Mouse (Mus musculus) heart, postnatal 14 days (tissue): ENCODE data around the gene Ugt1a2. TPM values are rescaled to one million over a fixed set of nuclear protein-coding genes. Genes with fewer than 3 reads are reported as not detected.

Experiments
- DNase-seq, 2 experiments: peaks; one replicate each; pipeline ENCODE4 v3.0.0; 2021 to 2022
- intact Hi-C: fragments of 180-260 bp; cut with DNase I; formaldehyde crosslinking; loops from one replicate; pipeline ENCODE4 v1.15.1; 2025
- total RNA-seq, 2 experiments: library from RNA; stranded (reverse); gene quantifications; 2 replicates each; pipeline ENCODE4 v1.2.3; 2021

Gene Ugt1a2
- total RNA-seq, 2 experiments from 2014 or later: not detected

GRCm38 (mm10) chr1:88255466-88255857 is 55.1 kb downstream of the Ugt1a2 start:
- intact Hi-C loops: no loop called here

GRCm38 (mm10) chr1:88255989-88256754 is 55.8 kb downstream of the Ugt1a2 start:
- DNase-seq: no peak
- intact Hi-C loops: no loop called here

More at GRCm38 (mm10) chr1:88255466-88255857, 55.1 kb downstream of the Ugt1a2 start:
- DNase-seq: no peak

- intact Hi-C loops: no loop called here
- no peak for DNase-seq
These were observed 56.7 kb downstream of the Ugt1a2 start for GRCm38 (mm10) chr1:88256886-88257663.

GRCm38 (mm10) chr1:88257681-88258080 is 57.3 kb downstream of the Ugt1a2 start:
- intact Hi-C loops: no loop called here

GRCm38 (mm10) chr1:88258361-88258760 is 58.0 kb downstream of the Ugt1a2 start:
- DNase-seq: no peak
- intact Hi-C loops: no loop called here

More at GRCm38 (mm10) chr1:88257681-88258080, 57.3 kb downstream of the Ugt1a2 start:
- DNase-seq: no peak

GRCm38 (mm10) chr1:88258881-88259642 is 58.7 kb downstream of the Ugt1a2 start:
- intact Hi-C loops: no loop called here
- DNase-seq: peak in 1 of 2 experiments; percentile 57

GRCm38 (mm10) chr1:88259643-88260024 is 59.2 kb downstream of the Ugt1a2 start:
- intact Hi-C loops: no loop called here
- DNase-seq: no peak

GRCm38 (mm10) chr1:88260114-88260513 is 59.7 kb downstream of the Ugt1a2 start:
- intact Hi-C loops: no loop called here

GRCm38 (mm10) chr1:88260604-88261377 is 60.4 kb downstream of the Ugt1a2 start:
- intact Hi-C loops: no loop called here

More at GRCm38 (mm10) chr1:88260114-88260513, 59.7 kb downstream of the Ugt1a2 start:
- peak; percentile 54 to 61 for DNase-seq

GRCm38 (mm10) chr1:88261706-88262105 is 61.3 kb downstream of the Ugt1a2 start:
- intact Hi-C loops: no loop called here
- DNase-seq: no peak

More at GRCm38 (mm10) chr1:88260604-88261377, 60.4 kb downstream of the Ugt1a2 start:
- DNase-seq: no peak

GRCm38 (mm10) chr1:88262255-88262654 is 61.9 kb downstream of the Ugt1a2 start:
- intact Hi-C loops: no loop called here
- DNase-seq: peak in 1 of 2 experiments; percentile 64

- no peak for DNase-seq
- intact Hi-C loops: no loop called here
These were observed 62.6 kb downstream of the Ugt1a2 start for GRCm38 (mm10) chr1:88262961-88263360.

GRCm38 (mm10) chr1:88263778-88264177 is 63.4 kb downstream of the Ugt1a2 start:
- DNase-seq: no peak
- intact Hi-C loops: no loop called here

GRCm38 (mm10) chr1:88264237-88264868 is 64.0 kb downstream of the Ugt1a2 start:
- intact Hi-C loops: no loop called here
- DNase-seq: no peak

- intact Hi-C loops: no loop called here
- DNase-seq: no peak
These were observed 64.5 kb downstream of the Ugt1a2 start for GRCm38 (mm10) chr1:88264869-88265240.

- intact Hi-C loops: no loop called here
- no peak for DNase-seq
These were observed 65.7 kb downstream of the Ugt1a2 start for GRCm38 (mm10) chr1:88266123-88266522.

- no peak for DNase-seq
- intact Hi-C loops: no loop called here
These were observed 67.1 kb downstream of the Ugt1a2 start for GRCm38 (mm10) chr1:88267489-88267888.

- no peak for DNase-seq
- intact Hi-C loops: no loop called here
These were observed 67.7 kb downstream of the Ugt1a2 start for GRCm38 (mm10) chr1:88268070-88268469.
